Mouse (Mus musculus) ES-Bruce4 (cell line): ENCODE data around the gene Gm765.

ENCODE experiments used
- CTCF ChIP-seq: IDR thresholded peaks from one replicate; pipeline ENCODE4 v1.8.1; 2011; ENCODE audit warnings: low read depth, low read length
- POLR2A ChIP-seq: IDR thresholded peaks from one replicate; pipeline ENCODE4 v1.8.1; 2011; ENCODE audit warnings: low read length; ENCODE audit not compliant: insufficient read depth

- TF ChIP-seq POLR2A (no peak), CTCF (no peak)
Measured at GRCm38 (mm10) chr6:98353285-98353684, 10.7 kb upstream of the Gm765 start.
